Mouse (Mus musculus) midbrain, embryonic 11.5 days (tissue): ENCODE data around the gene H2-Ob. TPM values are rescaled to one million over a fixed set of nuclear protein-coding genes. Genes with fewer than 3 reads are reported as not detected.

Experiments
- ATAC-seq: fragments of 200-750 bp; cut with Nextera tagmentation; 2 replicates; pipeline ENCODE4 v1.8.0; 2017; ENCODE audit warnings: moderate TSS enrichment, moderate library complexity; ENCODE audit not compliant: low FRiP score
- DNase-seq: peaks from one replicate; pipeline ENCODE4 v3.0.0; 2015; ENCODE audit warnings: low spot score; ENCODE audit errors: missing footprints
- H3K27ac ChIP-seq: fragments of 300-500 bp; sonication (generic); 2 replicates; pipeline ENCODE4 v1.5.1; 2014; ENCODE audit warnings: low read depth, low read length
- H3K27me3 ChIP-seq: fragments of 300-500 bp; sonication (generic); 2 replicates; pipeline ENCODE4 v1.6.1; 2014; ENCODE audit warnings: mild to moderate bottlenecking, low read length, moderate library complexity, mixed read lengths; ENCODE audit not compliant: control insufficient read depth, insufficient read depth
- H3K36me3 ChIP-seq: fragments of 300-500 bp; sonication (generic); 2 replicates; pipeline ENCODE4 v1.6.1; 2014; ENCODE audit warnings: mild to moderate bottlenecking, low read length, moderate library complexity, mixed read lengths; ENCODE audit not compliant: control insufficient read depth, insufficient read depth
- H3K4me1 ChIP-seq: fragments of 300-500 bp; sonication (generic); 2 replicates; pipeline ENCODE4 v1.6.1; 2014; ENCODE audit warnings: low read length; ENCODE audit not compliant: control insufficient read depth, insufficient read depth
- H3K4me2 ChIP-seq: fragments of 300-500 bp; sonication (generic); 2 replicates; pipeline ENCODE4 v1.6.1; 2014; ENCODE audit warnings: mild to moderate bottlenecking, moderate library complexity
- H3K4me3 ChIP-seq: fragments of 300-500 bp; sonication (generic); 2 replicates; pipeline ENCODE4 v1.5.1; 2014; ENCODE audit warnings: low read depth, low read length
- H3K9ac ChIP-seq: fragments of 300-500 bp; sonication (generic); 2 replicates; pipeline ENCODE4 v1.6.1; 2014; ENCODE audit warnings: low read length
- H3K9me3 ChIP-seq: fragments of 300-500 bp; sonication (generic); 2 replicates; pipeline ENCODE4 v1.6.1; 2016; ENCODE audit warnings: low read length; ENCODE audit not compliant: control insufficient read depth
- WGBS: fragments of 180-500 bp; shearing (Covaris S2); extraction: QIAGEN DNeasy Blood & Tissue Kit; methylation state at CpG from one replicate; pipeline ENCODE4 v1.1.7; 2014; 5-methylcytosine and 5-hydroxymethylcytosine counted together
- polyA plus RNA-seq: library from polyadenylated mRNA; unstranded; fragments of >200 nt; fragmentation: Nextera tagmentation; extraction: Ambion mirVana; gene quantifications from 2 replicates; pipeline ENCODE4 v1.2.1, GENCODE M21; 2014

Gene H2-Ob
- polyA plus RNA-seq, 1 experiment from 2014 or later: not detected

DNA sequence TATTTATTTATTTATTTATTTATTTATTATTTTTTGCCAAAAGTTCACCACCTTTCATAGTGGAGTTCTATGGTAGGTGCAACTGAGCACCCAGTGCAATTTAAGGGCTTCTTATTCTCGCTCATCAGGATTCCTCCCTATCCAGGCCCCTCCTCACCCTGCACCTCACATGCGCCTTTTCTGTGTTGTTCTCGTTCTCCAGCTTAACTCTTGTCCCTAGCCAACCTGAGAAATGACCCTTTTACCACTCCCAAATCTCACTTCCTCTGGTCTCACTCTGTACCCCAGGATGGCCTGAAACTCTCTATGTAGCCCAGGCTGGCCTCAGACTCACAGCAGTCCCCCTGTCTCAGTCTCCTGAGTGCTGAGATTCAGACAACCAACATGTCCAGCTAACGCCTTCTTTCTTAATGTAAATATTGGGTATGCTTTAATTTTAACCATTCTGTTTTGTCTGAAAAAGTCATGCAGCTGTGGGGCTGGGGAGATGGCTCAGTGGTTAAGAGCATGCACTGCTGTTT, 63.0 kb downstream of the H2-Ob start:
- DNase-seq (no peak), ATAC-seq (no peak)
- H3K27me3 ChIP-seq: no peaks in the 10 kb centered on the region
- H3K9me3 ChIP-seq: no peaks in the 10 kb centered on the region
- H3K36me3 ChIP-seq: no peaks in the 10 kb centered on the region
- 88% methylated on average over 4 of the region's 4 CpGs for WGBS
- no peak overlapping the region for H3K27ac ChIP-seq
- H3K4me1 ChIP-seq: no peaks in the 10 kb centered on the region
- no peak overlapping the region for H3K4me3 ChIP-seq
- no peak overlapping the region for H3K4me2 ChIP-seq
- no peak overlapping the region for H3K9ac ChIP-seq

DNA sequence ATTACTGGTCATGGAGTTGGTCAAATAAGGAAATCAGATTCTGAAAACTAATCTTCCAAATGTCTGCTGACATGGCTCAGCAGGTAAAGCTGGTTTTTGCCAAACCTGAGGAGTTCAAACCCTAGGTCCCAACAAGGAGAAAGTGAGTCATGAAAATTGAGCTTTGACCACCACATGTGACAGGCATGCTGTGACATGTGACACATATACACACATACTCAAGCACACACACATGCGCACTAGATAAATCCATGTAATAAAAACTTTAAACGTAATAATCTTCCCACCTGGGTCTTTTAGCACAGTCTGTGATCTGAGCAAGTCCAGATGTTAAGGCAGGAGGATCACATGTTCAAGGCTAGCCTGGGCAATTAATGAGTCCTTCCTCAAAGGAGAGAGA, 65.1 kb downstream of the H2-Ob start:
- H3K4me3 ChIP-seq: no peak overlapping the region
- DNase-seq: no peak
- H3K27ac ChIP-seq: no peak overlapping the region
- no peak overlapping the region for H3K9ac ChIP-seq
- no peaks in the 10 kb centered on the region for H3K27me3 ChIP-seq
- H3K4me1 ChIP-seq: no peaks in the 10 kb centered on the region
- no peak overlapping the region for H3K4me2 ChIP-seq
- 95% methylated on average over 2 of the region's 2 CpGs for WGBS
- no peaks in the 10 kb centered on the region for H3K9me3 ChIP-seq
- no peak for ATAC-seq
- H3K36me3 ChIP-seq: no peaks in the 10 kb centered on the region

Other genes with a start within 250 kb of the H2-Ob start
- gene H2-K1, start 238.6 kb upstream of the H2-Ob start, polyA plus RNA-seq: 30.0 and 37.2 TPM in 2 replicates
- 5.5 and 7.1 TPM in 2 replicates for gene Ring1, start 214.2 kb upstream of the H2-Ob start, polyA plus RNA-seq
- gene H2-Ke6, start 210.8 kb upstream of the H2-Ob start, polyA plus RNA-seq: 95.4 and 99.0 TPM in 2 replicates
- gene Slc39a7, start 207.2 kb upstream of the H2-Ob start, polyA plus RNA-seq: 85.1 and 97.4 TPM in 2 replicates
- 17.2 and 17.9 TPM in 2 replicates for gene Rxrb, start 207.1 kb upstream of the H2-Ob start, polyA plus RNA-seq
- gene Col11a2, start 199.5 kb upstream of the H2-Ob start, polyA plus RNA-seq: 0.52 and 1.4 TPM in 2 replicates
- gene H2-Oa, start 146.6 kb upstream of the H2-Ob start, polyA plus RNA-seq: 0.19 and 0.33 TPM in 2 replicates
- 8.0 and 9.5 TPM in 2 replicates for gene H2-DMa, start 119.4 kb upstream of the H2-Ob start, polyA plus RNA-seq
- 98.7 and 99.2 TPM in 2 replicates for gene Brd2, start 116.3 kb upstream of the H2-Ob start, polyA plus RNA-seq
- not detected in 2 replicates for gene H2-DMb2, start 95.6 kb upstream of the H2-Ob start, polyA plus RNA-seq
- 0.25 and 0.38 TPM in 2 replicates for gene H2-DMb1, start 85.8 kb upstream of the H2-Ob start, polyA plus RNA-seq
- gene Tap1, start 51.4 kb upstream of the H2-Ob start, polyA plus RNA-seq: 0.77 and 1.7 TPM in 2 replicates
- gene Psmb9, start 51.1 kb upstream of the H2-Ob start, polyA plus RNA-seq: 1.0 and 1.3 TPM in 2 replicates
- gene Psmb8, start 41.2 kb upstream of the H2-Ob start, polyA plus RNA-seq: 1.8 and 2.1 TPM in 2 replicates
- gene Tap2, start 35.4 kb upstream of the H2-Ob start, polyA plus RNA-seq: 0.27 and 0.63 TPM in 2 replicates
- gene H2-Ab1, start 18.8 kb downstream of the H2-Ob start, polyA plus RNA-seq: 4.3 and 4.7 TPM in 2 replicates
- gene H2-Aa, start 48.9 kb downstream of the H2-Ob start, polyA plus RNA-seq: not detected in 2 replicates
- gene H2-Eb1, start 67.0 kb downstream of the H2-Ob start, polyA plus RNA-seq: 1.7 TPM in 2 replicates
- gene H2-Eb2, start 86.8 kb downstream of the H2-Ob start, polyA plus RNA-seq: not detected in 2 replicates
- gene Btnl2, start 115.9 kb downstream of the H2-Ob start, polyA plus RNA-seq: 0.07 TPM in 1 of 2 replicates, not detected in the other
- not detected in 2 replicates for gene Btnl1, start 138.2 kb downstream of the H2-Ob start, polyA plus RNA-seq
- gene BC051142, start 159.9 kb downstream of the H2-Ob start, polyA plus RNA-seq: 1.6 and 2.9 TPM in 2 replicates
- gene Btnl4, start 238.4 kb downstream of the H2-Ob start, polyA plus RNA-seq: not detected in 2 replicates